Mouse (Mus musculus) hindbrain, postnatal 0 days (tissue): ENCODE results near the gene Cby1. TPM values are rescaled to one million over a fixed set of nuclear protein-coding genes. Genes with fewer than 3 reads are reported as not detected.
"Not testable (repeated sequence)": the region's sequence is repeated elsewhere in the genome, so short reads cannot be mapped to it uniquely, and the experiment has no call there.

Experiments
- ATAC-seq: fragments of 200-750 bp; cut with Nextera tagmentation; 2 replicates; pipeline ENCODE4 v1.8.0; 2017; ENCODE audit warnings: mild to moderate bottlenecking, moderate TSS enrichment, moderate library complexity
- DNase-seq: peaks from one replicate; pipeline ENCODE4 v3.0.0-alpha.2; 2015; ENCODE audit warnings: low spot score
- H3K27ac ChIP-seq: fragments of 300-500 bp; sonication (generic); 2 replicates; pipeline ENCODE4 v1.5.1; 2014; ENCODE audit warnings: mild to moderate bottlenecking
- H3K27me3 ChIP-seq: fragments of 300-500 bp; sonication (generic); 2 replicates; pipeline ENCODE4 v1.6.1; 2014; ENCODE audit warnings: low read length, mixed read lengths; ENCODE audit not compliant: insufficient read depth
- H3K36me3 ChIP-seq: fragments of 300-500 bp; sonication (generic); 2 replicates; pipeline ENCODE4 v1.6.1; 2014; ENCODE audit warnings: low read length, mixed read lengths; ENCODE audit not compliant: insufficient read depth
- H3K4me1 ChIP-seq: fragments of 300-500 bp; sonication (generic); 2 replicates; pipeline ENCODE4 v1.6.1; 2014; ENCODE audit warnings: antibody characterized with exemption, low read length, mixed read lengths; ENCODE audit not compliant: insufficient read depth
- H3K4me2 ChIP-seq: fragments of 300-500 bp; sonication (generic); 2 replicates; pipeline ENCODE4 v1.6.1; 2014; ENCODE audit warnings: low read depth, mild to moderate bottlenecking, low read length, moderate library complexity, mixed read lengths
- H3K4me3 ChIP-seq: fragments of 300-500 bp; sonication (generic); 2 replicates; pipeline ENCODE4 v1.5.1; 2014; ENCODE audit warnings: low read length
- H3K9ac ChIP-seq: fragments of 300-500 bp; sonication (generic); replicated peaks from 2 replicates; pipeline ENCODE4 v1.6.1; 2014; ENCODE audit warnings: mild to moderate bottlenecking, low read length, moderate library complexity, mixed read lengths
- H3K9me3 ChIP-seq: fragments of 300-500 bp; sonication (generic); 2 replicates; pipeline ENCODE4 v1.6.1; 2016; ENCODE audit warnings: low read length, mixed read lengths
- CTCF ChIP-seq: IDR thresholded peaks from 2 replicates; pipeline ENCODE4 v1.5.1; 2016; ENCODE audit warnings: antibody characterized with exemption, control low read depth, low read depth
- WGBS: fragments of 180-500 bp; shearing (Covaris S2); extraction: QIAGEN DNeasy Blood & Tissue Kit; methylation state at CpG from one replicate; pipeline ENCODE4 v1.1.7; 2014; 5-methylcytosine and 5-hydroxymethylcytosine counted together
- polyA plus RNA-seq: library from polyadenylated mRNA; unstranded; fragments of >200 nt; fragmentation: Nextera tagmentation; extraction: Ambion mirVana; gene quantifications from 2 replicates; pipeline ENCODE4 v1.2.1, GENCODE M21; 2015
- total RNA-seq: library from RNA; depleted of rRNA; stranded (reverse); fragments of >200 nt; gene quantifications from 2 replicates; pipeline ENCODE4 v1.2.3, GENCODE M21; 2014

Gene Cby1
- total and polyA plus RNA-seq, 2 experiments from 2014 or later: 48.2 to 92.0 TPM

- peaks cover 40% of the 10 kb centered on the region for H3K36me3 ChIP-seq
- H3K9ac ChIP-seq: peak overlapping the region; percentile 75
- 0 out of 2 replicates have a peak, but pooled peaks cover 3% of the 10 kb centered on the region for H3K4me1 ChIP-seq
- no peaks in the 10 kb centered on the region for H3K9me3 ChIP-seq
- ATAC-seq (peak; percentile 53; the same call in 1 of the 2 replicates), DNase-seq (no peak)
- peak overlapping the region; percentile 81 for H3K4me2 ChIP-seq
- peak overlapping the region; percentile 85 for H3K4me3 ChIP-seq
- peak overlapping the region; percentile 70 for H3K27ac ChIP-seq
- no peak for TF ChIP-seq CTCF
- WGBS: under 1% methylated on average over 33 of the region's 37 CpGs
- no peaks in the 10 kb centered on the region for H3K27me3 ChIP-seq
These were observed 11.9 kb downstream of the Cby1 start for GRCm38 (mm10) chr15:79670972-79671299.

GRCm38 (mm10) chr15:79671828-79672348 lies 12.9 kb downstream of the Cby1 start:
- 75% methylated on average over 11 of the region's 11 CpGs for WGBS
- H3K4me3 ChIP-seq: peak overlapping the region; percentile 85
- H3K9me3 ChIP-seq, H3K27me3 ChIP-seq, ATAC-seq, H3K9ac ChIP-seq, DNase-seq, H3K27ac ChIP-seq, H3K4me1 ChIP-seq: not testable (repeated sequence)
- H3K36me3 ChIP-seq: peaks cover 32% of the 10 kb centered on the region
- H3K4me2 ChIP-seq: peak overlapping the region; percentile 81

- Histone ChIP-seq H3K9ac (no peak overlapping the region), H3K4me2 (no peak overlapping the region)
These were observed 18.9 kb downstream of the Cby1 start for GRCm38 (mm10) chr15:79677936-79678335.

GRCm38 (mm10) chr15:79681973-79682372 lies 23.0 kb downstream of the Cby1 start:
- peaks cover 34% of the 10 kb centered on the region for H3K4me1 ChIP-seq

More at GRCm38 (mm10) chr15:79677936-79678335, 18.9 kb downstream of the Cby1 start:
- H3K27me3 ChIP-seq: no peaks in the 10 kb centered on the region
- no peak for DNase-seq
- ATAC-seq: no peak
- H3K27ac ChIP-seq: no peak overlapping the region
- TF ChIP-seq CTCF: no peak
- no peaks in the 10 kb centered on the region for H3K9me3 ChIP-seq
- peaks cover 28% of the 10 kb centered on the region for H3K36me3 ChIP-seq
- no peak overlapping the region for H3K4me3 ChIP-seq
- no peaks in the 10 kb centered on the region for H3K4me1 ChIP-seq
- 91% methylated on average over 2 of the region's 2 CpGs for WGBS

GRCm38 (mm10) chr15:79683146-79683545 lies 24.1 kb downstream of the Cby1 start:
- ATAC-seq (no peak), DNase-seq (no peak)
- no peaks in the 10 kb centered on the region for H3K36me3 ChIP-seq
- no peaks in the 10 kb centered on the region for H3K9me3 ChIP-seq
- TF ChIP-seq CTCF: no peak
- peak overlapping the region; percentile 79; the same call in 1 of the 2 replicates for H3K4me2 ChIP-seq
- H3K4me1 ChIP-seq: peaks cover 34% of the 10 kb centered on the region
- WGBS: 86% methylated on average over 6 of the region's 6 CpGs
- H3K9ac ChIP-seq: no peak overlapping the region
- no peak overlapping the region for H3K27ac ChIP-seq
- no peaks in the 10 kb centered on the region for H3K27me3 ChIP-seq
- no peak overlapping the region for H3K4me3 ChIP-seq

More at GRCm38 (mm10) chr15:79681973-79682372, 23.0 kb downstream of the Cby1 start:
- H3K4me3 ChIP-seq: no peak overlapping the region
- no peak for TF ChIP-seq CTCF
- 86% methylated on average over 4 of the region's 4 CpGs for whole genome bisulfite sequencing
- ATAC-seq (0 out of 2 replicates have a peak, but pooled peaks have one; percentile 7), DNase-seq (no peak)
- H3K27me3 ChIP-seq: no peaks in the 10 kb centered on the region
- H3K9me3 ChIP-seq: no peaks in the 10 kb centered on the region
- H3K27ac ChIP-seq: no peak overlapping the region
- H3K9ac ChIP-seq: no peak overlapping the region
- no peaks in the 10 kb centered on the region for H3K36me3 ChIP-seq
- H3K4me2 ChIP-seq: 0 out of 2 replicates have a peak overlapping the region, but pooled peaks have one; percentile 1

GRCm38 (mm10) chr15:79683707-79684465 lies 24.9 kb downstream of the Cby1 start:
- H3K27me3 ChIP-seq: no peaks in the 10 kb centered on the region
- no peak overlapping the region for H3K27ac ChIP-seq
- no peak for TF ChIP-seq CTCF
- no peaks in the 10 kb centered on the region for H3K36me3 ChIP-seq
- H3K9me3 ChIP-seq: no peaks in the 10 kb centered on the region
- peak overlapping the region; percentile 79 for H3K4me2 ChIP-seq
- H3K4me3 ChIP-seq: peak overlapping the region; percentile 93
- peak overlapping the region; percentile 42; the same call in 1 of the 2 replicates for H3K9ac ChIP-seq
- ATAC-seq (no peak), DNase-seq (no peak)
- 67% methylated on average over 19 of the region's 19 CpGs for WGBS
- peaks cover 34% of the 10 kb centered on the region for H3K4me1 ChIP-seq

GRCm38 (mm10) chr15:79684616-79685015 lies 25.6 kb downstream of the Cby1 start:
- Histone ChIP-seq H3K36me3 (no peaks in the 10 kb centered on the region), H3K4me1 (peaks cover 34% of the 10 kb centered on the region), H3K27me3 (no peaks in the 10 kb centered on the region), H3K9me3 (no peaks in the 10 kb centered on the region), H3K4me3 (peak overlapping the region; percentile 93), H3K9ac (peak overlapping the region; percentile 42; the same call in 1 of the 2 replicates), H3K4me2 (peak overlapping the region; percentile 79), H3K27ac (no peak overlapping the region)
- ATAC-seq (no peak), DNase-seq (no peak)
- WGBS: 72% methylated on average over 6 of the region's 6 CpGs
- no peak for TF ChIP-seq CTCF
